ENCODE assay signal across 8 mouse cellular contexts in genomic region chr7:41500151-41500934, GRCm38 (mm10). TPM values are rescaled to one million over a fixed set of nuclear protein-coding genes. Genes with fewer than 3 reads are reported as not detected.
DNase-seq lines count a peak whose midpoint lies in the region; ATAC-seq lines count a peak whose summit lies in the region.

No protein-coding gene starts in this region.

- H3K4me1 ChIP-seq in intestine, embryonic 15.5 days (replicated peaks), result no peaks in the 10 kb centered on the region

- peak; percentile 51 for ATAC-seq in intestine, embryonic 15.5 days
- no peak for ATAC-seq in monocyte, adult 5-6 weeks (replicated peaks; ENCODE audit: insufficient number of reproducible peaks, low FRiP score, low TSS enrichment, poor library complexity, severe bottlenecking)

- H3K27ac ChIP-seq in intestine, embryonic 15.5 days, result no peak overlapping the region

- WGBS in intestine, embryonic 15.5 days, result 18% methylated on average over 22 of the region's 22 CpGs

- DNase-seq in WW6 (ENCODE audit: low read depth, low spot score), result peak; percentile 49
- DNase-seq in cerebellum, postnatal 10 days, result peak; percentile 69 to 75
- peak; percentile 35 for DNase-seq in gastrocnemius, postnatal 14 days
- peak; percentile 45 to 64 for DNase-seq in left cerebral cortex, postnatal 36 days (ENCODE audit: low spot score in 2 of 2)
- DNase-seq in mesoderm, embryonic 11.5 days (ENCODE audit: low read depth, low spot score), result peak; percentile 37
- DNase-seq in right cerebral cortex, postnatal 36 days (ENCODE audit: low spot score in 2 of 2), result peak; percentile 49 to 64

- intact Hi-C loops in gastrocnemius, postnatal 14 days (cut with DNase I; ENCODE audit: low total_unique reads), result loop anchor here (5.0 kb wide), 1 partner anchor 137 kb away; no protein-coding TSS in a partner anchor
- intact Hi-C loops in left cerebral cortex, postnatal 36 days (cut with DNase I), result loop anchor here (2.0 to 10.0 kb wide), 3 partner anchors 98 to 1783 kb away; partner anchors contain the start of gene 2610021A01Rik

- no peak overlapping the region for H3K9ac ChIP-seq in intestine, embryonic 15.5 days

- H3K36me3 ChIP-seq in intestine, embryonic 15.5 days, result no peaks in the 10 kb centered on the region

- peak overlapping the region; percentile 54 for H3K4me3 ChIP-seq in intestine, embryonic 15.5 days (replicated peaks)

- H3K27me3 ChIP-seq in intestine, embryonic 15.5 days (replicated peaks), result no peaks in the 10 kb centered on the region

- H3K9me3 ChIP-seq in intestine, embryonic 15.5 days, result no peaks in the 10 kb centered on the region

- H3K4me2 ChIP-seq in intestine, embryonic 15.5 days (replicated peaks), result peak overlapping the region; percentile 76

RNA-seq across cellular contexts. Expression of gene AW146154, which starts 0.7 kb away (rescaled TPM):
- total RNA-seq in gastrocnemius, postnatal 14 days (2021), result 1 to 10 TPM; 4.0 to 5.2 TPM
- 8.7 and 10.8 TPM in 2 replicates for polyA plus RNA-seq in intestine, embryonic 15.5 days (2015; fragmentation: Nextera tagmentation; extraction: Ambion mirVana)
- 10 to 100 TPM in 1 of 2 experiments, 1 to 10 TPM in 1; 7.5 to 10.0 TPM for total RNA-seq in left cerebral cortex, postnatal 36 days (2021)
- total RNA-seq in monocyte, adult 5-6 weeks (2017), result 1.8 to 9.9 TPM (median 5.0 TPM) in 3 replicates

RNA-seq across cellular contexts. Expression of gene Gm20449, which starts 1.1 kb away (rescaled TPM):
- under 1 TPM in 1 of 2 experiments, not detected in 1; 0.07 TPM for total RNA-seq in gastrocnemius, postnatal 14 days (2021)
- polyA plus RNA-seq in intestine, embryonic 15.5 days (2015; fragmentation: Nextera tagmentation; extraction: Ambion mirVana), result 0.06 TPM in 2 replicates
- total RNA-seq in left cerebral cortex, postnatal 36 days (2021), result under 1 TPM in 1 of 2 experiments, not detected in 1; 0.17 TPM
- total RNA-seq in monocyte, adult 5-6 weeks (2017), result not detected in 3 replicates

RNA-seq across cellular contexts. Expression of gene Vmn2r57, which starts 51.8 kb away (rescaled TPM):
- total RNA-seq in gastrocnemius, postnatal 14 days (2021), result under 1 TPM; 0.04 to 0.06 TPM
- polyA plus RNA-seq in intestine, embryonic 15.5 days (2015; fragmentation: Nextera tagmentation; extraction: Ambion mirVana), result 0.18 and 0.24 TPM in 2 replicates
- under 1 TPM; 0.32 to 0.44 TPM for total RNA-seq in left cerebral cortex, postnatal 36 days (2021)
- under 0.01 TPM in 1 of 3 replicates, not detected in the others for total RNA-seq in monocyte, adult 5-6 weeks (2017)
